Mouse (Mus musculus) hindbrain, embryonic 11.5 days (tissue): ENCODE results near the gene Slc35a5. TPM values are rescaled to one million over a fixed set of nuclear protein-coding genes. Genes with fewer than 3 reads are reported as not detected.

Source experiments
- ATAC-seq: fragments of 200-750 bp; cut with Nextera tagmentation; 2 replicates; pipeline ENCODE4 v1.8.0; 2017; ENCODE audit warnings: mild to moderate bottlenecking, moderate TSS enrichment, moderate library complexity; ENCODE audit not compliant: low FRiP score
- DNase-seq: peaks from one replicate; pipeline ENCODE4 v3.0.0-alpha.2; 2015; ENCODE audit warnings: low spot score
- H3K27ac ChIP-seq: fragments of 300-500 bp; sonication (generic); 2 replicates; pipeline ENCODE4 v1.5.1; 2014; ENCODE audit warnings: mild to moderate bottlenecking, low read depth, low read length
- H3K27me3 ChIP-seq: fragments of 300-500 bp; sonication (generic); 2 replicates; pipeline ENCODE4 v1.6.1; 2014; ENCODE audit warnings: mild to moderate bottlenecking, low read length, moderate library complexity, mixed read lengths; ENCODE audit not compliant: control insufficient read depth, insufficient read depth
- H3K36me3 ChIP-seq: fragments of 300-500 bp; sonication (generic); 2 replicates; pipeline ENCODE4 v1.6.1; 2014; ENCODE audit warnings: mild to moderate bottlenecking, low read length, moderate library complexity, mixed read lengths; ENCODE audit not compliant: control insufficient read depth, insufficient read depth
- H3K4me1 ChIP-seq: fragments of 300-500 bp; sonication (generic); replicated peaks from 2 replicates; pipeline ENCODE4 v1.6.1; 2014; ENCODE audit warnings: low read length, mixed read lengths; ENCODE audit not compliant: control insufficient read depth, insufficient read depth
- H3K4me2 ChIP-seq: fragments of 300-500 bp; sonication (generic); replicated peaks from 2 replicates; pipeline ENCODE4 v1.6.1; 2014; ENCODE audit warnings: mild to moderate bottlenecking, low read depth, low read length
- H3K4me3 ChIP-seq: fragments of 300-500 bp; sonication (generic); 2 replicates; pipeline ENCODE4 v1.5.1; 2014; ENCODE audit warnings: low read depth, low read length
- H3K9ac ChIP-seq: fragments of 300-500 bp; sonication (generic); 2 replicates; pipeline ENCODE4 v1.6.1; 2014; ENCODE audit warnings: low read depth, low read length
- H3K9me3 ChIP-seq: fragments of 300-500 bp; sonication (generic); 2 replicates; pipeline ENCODE4 v1.6.1; 2016; ENCODE audit warnings: low read length; ENCODE audit not compliant: control insufficient read depth
- WGBS: fragments of 180-500 bp; shearing (Covaris S2); extraction: QIAGEN DNeasy Blood & Tissue Kit; methylation state at CpG from one replicate; pipeline ENCODE4 v1.1.7; 2014; 5-methylcytosine and 5-hydroxymethylcytosine counted together
- polyA plus RNA-seq: library from polyadenylated mRNA; unstranded; fragments of >200 nt; fragmentation: Nextera tagmentation; extraction: Ambion mirVana; gene quantifications from 2 replicates; pipeline ENCODE4 v1.2.1, GENCODE M21; 2014

The Slc35a5 gene
- polyA plus RNA-seq, 1 experiment from 2014 or later = 20.1 TPM

GRCm38 (mm10) chr16:45100892-45101291 lies 57.6 kb downstream of the Slc35a5 start:
- Histone ChIP-seq H3K27ac (no peak overlapping the region), H3K27me3 (no peaks in the 10 kb centered on the region), H3K4me1 (no peaks in the 10 kb centered on the region), H3K4me2 (no peak overlapping the region), H3K9ac (no peak overlapping the region), H3K36me3 (no peaks in the 10 kb centered on the region), H3K4me3 (no peak overlapping the region), H3K9me3 (no peaks in the 10 kb centered on the region)
- ATAC-seq = no peak
- WGBS = 81% methylated on average over 3 of the region's 3 CpGs
- DNase-seq = no peak

DNA sequence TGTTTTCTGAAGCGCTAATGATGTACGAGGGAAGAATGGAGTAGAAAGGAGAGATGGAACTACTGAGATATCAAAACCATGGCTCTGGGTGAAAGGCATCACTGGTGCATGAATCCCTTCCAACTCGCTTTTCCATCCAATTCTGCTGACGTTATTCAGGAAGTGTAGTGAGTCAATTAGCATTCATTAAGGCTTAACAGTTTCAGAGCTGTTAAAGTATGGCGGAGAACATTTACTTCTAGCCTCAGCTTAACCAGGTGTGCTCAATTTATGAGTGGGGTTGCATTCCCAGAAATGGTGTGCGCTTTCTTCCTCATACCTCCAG lies 59.7 kb downstream of the Slc35a5 start:
- no peak overlapping the region for H3K4me3 ChIP-seq
- no peaks in the 10 kb centered on the region for H3K9me3 ChIP-seq
- no peaks in the 10 kb centered on the region for H3K36me3 ChIP-seq
- 70% methylated on average over 6 of the region's 6 CpGs for WGBS
- H3K27ac ChIP-seq = no peak overlapping the region
- no peaks in the 10 kb centered on the region for H3K4me1 ChIP-seq
- no peak overlapping the region for H3K9ac ChIP-seq
- DNase-seq = no peak
- no peak overlapping the region for H3K4me2 ChIP-seq
- ATAC-seq = no peak
- H3K27me3 ChIP-seq = no peaks in the 10 kb centered on the region

DNA sequence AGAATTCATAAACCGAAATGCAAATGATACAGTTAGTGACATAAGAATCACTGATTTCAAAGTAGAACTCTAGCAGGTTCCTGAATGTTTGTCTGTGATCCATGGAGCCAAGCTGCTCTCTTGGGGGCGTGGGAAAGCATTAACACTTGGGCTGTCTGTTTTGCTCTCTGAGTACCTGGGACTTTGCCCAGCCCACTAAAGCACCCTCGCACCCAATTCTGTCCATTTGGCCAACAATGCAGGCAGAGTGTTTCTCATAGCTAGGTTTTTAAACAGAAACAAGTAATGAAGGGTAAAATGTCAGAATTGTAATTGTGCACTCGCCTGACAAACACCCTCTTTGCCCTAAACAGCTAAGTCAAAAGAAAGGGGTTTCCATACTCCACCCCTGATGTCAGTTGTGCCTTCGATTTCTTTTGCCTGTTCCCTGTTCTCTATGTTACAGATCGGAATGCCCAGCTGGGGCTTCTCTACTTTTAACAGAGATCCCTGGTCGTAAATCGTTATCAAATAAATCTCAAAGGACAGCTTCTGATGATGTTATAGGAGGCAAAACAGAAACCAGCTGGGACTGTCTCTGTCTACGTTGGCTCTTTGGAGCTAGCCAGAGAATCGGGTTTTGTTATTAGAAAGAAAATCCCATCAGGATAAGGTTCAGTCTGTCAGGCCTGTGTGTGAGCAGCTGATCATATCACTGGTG lies 60.2 kb downstream of the Slc35a5 start:
- Histone ChIP-seq H3K36me3 (no peaks in the 10 kb centered on the region), H3K4me3 (no peak overlapping the region), H3K27ac (no peak overlapping the region), H3K27me3 (no peaks in the 10 kb centered on the region), H3K4me1 (no peaks in the 10 kb centered on the region), H3K9ac (no peak overlapping the region), H3K4me2 (no peak overlapping the region), H3K9me3 (no peaks in the 10 kb centered on the region)
- 73% methylated on average over 10 of the region's 10 CpGs for WGBS
- no peak for DNase-seq
- no peak for ATAC-seq

GRCm38 (mm10) chr16:45097467-45097866 lies 61.0 kb downstream of the Slc35a5 start:
- no peak overlapping the region for H3K4me3 ChIP-seq
- H3K9ac ChIP-seq = no peak overlapping the region
- H3K36me3 ChIP-seq = no peaks in the 10 kb centered on the region
- no peak overlapping the region for H3K4me2 ChIP-seq
- no peaks in the 10 kb centered on the region for H3K9me3 ChIP-seq
- no peak for ATAC-seq
- WGBS = 94% methylated on average over 2 of the region's 2 CpGs
- DNase-seq = no peak
- no peaks in the 10 kb centered on the region for H3K4me1 ChIP-seq
- no peak overlapping the region for H3K27ac ChIP-seq
- H3K27me3 ChIP-seq = no peaks in the 10 kb centered on the region

- Histone ChIP-seq H3K9ac (no peak overlapping the region), H3K9me3 (no peaks in the 10 kb centered on the region), H3K27me3 (no peaks in the 10 kb centered on the region), H3K27ac (no peak overlapping the region), H3K4me2 (no peak overlapping the region), H3K36me3 (no peaks in the 10 kb centered on the region), H3K4me3 (no peak overlapping the region), H3K4me1 (no peaks in the 10 kb centered on the region)
- DNase-seq = no peak
- 91% methylated on average over 26 of the region's 26 CpGs for WGBS
- ATAC-seq = no peak
Observed at GRCm38 (mm10) chr16:45095561-45096482, 62.7 kb downstream of the Slc35a5 start.

DNA sequence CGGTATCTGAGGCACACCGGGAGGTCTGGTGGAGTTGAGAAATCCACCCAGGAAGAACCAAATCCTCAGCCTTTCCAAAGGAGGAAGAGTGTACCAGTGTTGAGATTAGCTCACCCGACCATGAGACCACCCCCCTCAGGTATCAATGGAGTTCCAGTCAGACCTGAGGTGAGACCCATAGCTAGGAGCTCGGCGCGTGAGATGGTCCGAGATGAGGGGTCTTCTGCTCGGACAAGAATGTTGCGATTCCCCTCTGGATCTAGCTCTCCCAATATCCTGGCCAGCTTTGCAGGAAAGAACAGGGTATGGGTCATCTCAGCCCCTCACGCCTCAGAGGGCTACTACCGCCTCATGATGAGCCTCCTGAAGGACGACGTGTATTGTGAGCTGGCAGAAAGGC lies 63.5 kb downstream of the Slc35a5 start:
- Histone ChIP-seq H3K36me3 (no peaks in the 10 kb centered on the region), H3K4me1 (no peaks in the 10 kb centered on the region), H3K4me2 (no peak overlapping the region), H3K27me3 (no peaks in the 10 kb centered on the region), H3K9ac (no peak overlapping the region), H3K4me3 (no peak overlapping the region), H3K27ac (no peak overlapping the region), H3K9me3 (no peaks in the 10 kb centered on the region)
- ATAC-seq = no peak
- no peak for DNase-seq
- WGBS = 93% methylated on average over 13 of the region's 13 CpGs

DNA sequence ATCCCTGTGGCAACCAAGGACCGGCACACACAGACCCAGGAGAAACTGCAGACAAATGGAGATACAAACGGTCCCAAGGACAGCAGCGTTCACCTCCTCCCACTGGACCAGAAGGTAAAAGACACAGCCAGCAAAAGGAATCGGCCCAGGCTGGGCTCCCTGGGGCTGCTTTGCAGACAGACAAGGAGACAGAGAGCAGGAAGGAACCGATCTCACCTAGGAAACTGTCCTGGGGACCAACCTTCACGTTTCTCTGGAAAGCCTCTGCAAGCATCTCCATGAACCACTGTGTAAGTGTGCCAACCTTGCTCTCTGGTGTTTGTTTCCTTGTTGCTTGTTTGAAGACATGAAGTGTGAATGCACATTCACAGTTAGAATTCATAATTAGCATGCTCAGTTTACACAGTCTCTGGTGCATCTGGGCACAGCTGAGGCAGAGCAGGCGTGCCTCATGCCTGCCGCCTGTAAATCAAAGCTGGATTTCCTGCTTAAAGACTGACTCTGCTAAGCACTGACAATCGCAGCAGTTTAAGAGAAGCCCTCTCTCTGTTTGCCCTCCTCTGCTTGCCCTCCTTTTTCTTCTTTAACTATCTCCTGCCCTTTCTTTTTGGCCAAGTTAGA lies 64.3 kb downstream of the Slc35a5 start:
- Histone ChIP-seq H3K27me3 (no peaks in the 10 kb centered on the region), H3K9me3 (no peaks in the 10 kb centered on the region), H3K4me2 (peak overlapping the region; percentile 19), H3K4me1 (no peaks in the 10 kb centered on the region), H3K36me3 (no peaks in the 10 kb centered on the region), H3K4me3 (peak overlapping the region; percentile 11; the same call in 1 of the 2 replicates), H3K27ac (no peak overlapping the region), H3K9ac (0 out of 2 replicates have a peak overlapping the region, but pooled peaks have one; percentile 12)
- ATAC-seq = no peak
- peak; percentile 41 for DNase-seq
- WGBS = 15% methylated on average over 9 of the region's 9 CpGs

- WGBS = 49% methylated on average over 6 of the region's 6 CpGs
- no peaks in the 10 kb centered on the region for H3K36me3 ChIP-seq
- no peaks in the 10 kb centered on the region for H3K9me3 ChIP-seq
- H3K9ac ChIP-seq = 0 out of 2 replicates have a peak within 1 kb of the TSS, but pooled peaks have one; percentile 12
- H3K4me1 ChIP-seq = no peaks in the 10 kb centered on the region
- DNase-seq (peak; percentile 27), ATAC-seq (no peak)
- peak within 1 kb of the TSS; percentile 19 for H3K4me2 ChIP-seq
- H3K27ac ChIP-seq = no peak within 1 kb of the TSS
- H3K4me3 ChIP-seq = peak within 1 kb of the TSS; percentile 11; the same call in 1 of the 2 replicates
- H3K27me3 ChIP-seq = no peaks in the 10 kb centered on the region
Observed at GRCm38 (mm10) chr16:45093137-45093731, 65.3 kb downstream of the Slc35a5 start, which contains the start of gene Ccdc80. Gene Ccdc80 (plus strand): TSS chr16:45093402.
